Mouse (Mus musculus): ENCODE data around the gene 4930505A04Rik.
A peak's percentile ranks its signal among the peaks of the same experiment; 100 is the strongest.
"Not testable (repeated sequence)": the region's sequence is repeated elsewhere in the genome, so short reads cannot be mapped to it uniquely, and the experiment has no call there.

The 4930505A04Rik gene

GRCm38 (mm10) chr11:30471751-30472593, at the start of gene 4930505A04Rik:
Gene 4930505A04Rik (minus strand): TSS chr11:30471827.
- DNase-seq (ENCODE audit: low spot score) = peak; percentile 99

- DNase-seq (ENCODE audit: low spot score) = no peak
Measured at GRCm38 (mm10) chr11:30517133-30517532, 45.5 kb upstream of the 4930505A04Rik start.

DNA sequence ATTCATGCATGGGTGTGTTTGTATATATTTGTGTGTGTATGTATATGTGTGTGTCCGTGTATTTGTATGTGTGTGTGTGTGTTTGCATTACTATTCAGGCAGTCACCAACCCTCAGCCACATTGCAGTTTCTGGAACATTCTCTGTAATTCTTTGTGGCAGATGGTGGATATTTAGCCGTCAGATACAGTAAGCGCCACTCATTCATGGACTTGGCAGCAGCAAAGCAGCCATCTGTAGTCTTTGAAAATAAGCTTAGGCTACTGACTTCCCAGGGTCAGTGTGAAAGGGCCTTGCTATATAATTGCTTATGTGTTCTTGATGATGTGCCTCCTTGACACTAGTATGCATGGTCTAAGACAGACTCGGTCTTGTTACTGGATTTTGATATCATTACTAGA, 36.6 kb upstream of the 4930505A04Rik start:
- no peak for DNase-seq (ENCODE audit: low spot score)

GRCm38 (mm10) chr11:30498738-30499355, 27.2 kb upstream of the 4930505A04Rik start:
- DNase-seq (ENCODE audit: low spot score) = no peak

DNA sequence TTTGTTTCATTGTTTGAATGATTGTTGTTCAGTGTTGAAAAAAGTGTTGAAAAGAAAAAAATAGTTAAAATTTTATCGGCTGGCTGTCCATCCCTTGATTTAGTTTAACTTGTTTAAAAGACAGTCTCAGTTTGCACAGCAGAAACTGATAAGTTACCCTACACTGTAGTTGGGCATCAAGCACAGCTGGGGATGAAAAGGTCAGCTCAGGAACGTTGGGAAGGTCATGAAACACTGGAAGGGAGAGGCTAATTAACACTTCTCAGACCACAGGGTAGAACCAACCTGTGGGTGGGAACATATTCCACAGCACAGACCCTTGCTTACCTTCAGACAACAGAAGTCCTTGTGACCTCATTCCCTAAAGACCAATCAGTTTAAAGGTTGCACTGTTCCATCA, 25.5 kb upstream of the 4930505A04Rik start:
- no peak for DNase-seq (ENCODE audit: low spot score)

DNA sequence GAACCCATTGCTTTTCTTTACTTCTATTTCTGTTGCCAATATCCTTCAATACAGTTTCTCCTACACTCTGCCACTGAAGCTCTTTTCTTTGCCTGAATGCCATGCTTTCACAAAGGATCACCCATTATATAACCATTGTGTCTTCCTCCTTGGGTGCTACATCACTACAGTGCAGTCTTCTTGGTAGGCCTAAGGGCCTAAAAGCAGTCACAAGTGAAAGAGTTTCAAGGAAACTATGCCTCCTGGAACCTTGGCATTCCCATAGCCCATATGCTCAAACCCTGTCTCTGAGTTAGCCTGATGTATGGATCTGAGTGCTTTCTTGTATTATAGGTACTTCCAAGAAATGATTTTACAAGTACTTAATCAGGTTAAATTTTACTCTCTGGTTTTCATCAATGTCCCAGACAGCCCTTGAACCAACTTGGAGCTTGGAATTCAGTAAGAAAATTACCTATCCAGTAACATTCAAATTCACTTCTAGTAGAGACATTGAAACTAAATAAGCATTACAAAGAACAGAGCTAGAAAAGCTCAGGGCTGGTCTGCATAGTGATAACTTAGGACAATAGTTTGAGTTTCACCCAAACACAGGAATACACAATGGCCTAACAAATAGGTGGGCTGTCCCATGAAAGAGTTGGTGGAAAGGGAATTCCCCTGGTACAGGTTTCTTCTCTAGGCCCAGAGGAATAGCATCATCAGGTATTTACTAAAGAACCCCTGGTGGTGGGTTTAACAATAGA, 20.1 kb upstream of the 4930505A04Rik start:
- DNase-seq (ENCODE audit: low spot score) = no peak

GRCm38 (mm10) chr11:30488183-30488582, 16.6 kb upstream of the 4930505A04Rik start:
- DNase-seq (ENCODE audit: low spot score) = no peak

GRCm38 (mm10) chr11:30483286-30483685, 11.7 kb upstream of the 4930505A04Rik start:
- no peak for DNase-seq (ENCODE audit: low spot score)

DNA sequence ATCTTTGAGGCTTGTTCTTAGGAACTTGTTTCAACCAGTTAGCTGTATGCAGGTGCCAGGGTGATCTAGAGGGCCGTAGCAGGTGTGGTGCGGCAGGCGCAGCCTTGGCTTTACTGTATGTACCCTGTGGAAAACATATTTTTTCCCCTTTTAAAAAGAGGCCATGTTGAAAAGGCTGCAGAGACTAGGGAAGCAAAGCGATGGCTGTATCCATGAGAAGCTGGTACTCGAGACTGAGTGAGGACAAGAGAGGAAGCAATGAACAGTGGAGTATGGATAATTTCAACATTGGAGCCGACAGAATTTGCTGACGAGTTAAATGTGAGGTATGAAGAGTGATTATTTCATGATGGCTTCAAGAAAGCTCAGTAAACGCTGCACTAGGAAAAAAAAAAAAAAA, 440 bp downstream of the 4930505A04Rik start:
- DNase-seq (ENCODE audit: low spot score) = peak; percentile 4

DNA sequence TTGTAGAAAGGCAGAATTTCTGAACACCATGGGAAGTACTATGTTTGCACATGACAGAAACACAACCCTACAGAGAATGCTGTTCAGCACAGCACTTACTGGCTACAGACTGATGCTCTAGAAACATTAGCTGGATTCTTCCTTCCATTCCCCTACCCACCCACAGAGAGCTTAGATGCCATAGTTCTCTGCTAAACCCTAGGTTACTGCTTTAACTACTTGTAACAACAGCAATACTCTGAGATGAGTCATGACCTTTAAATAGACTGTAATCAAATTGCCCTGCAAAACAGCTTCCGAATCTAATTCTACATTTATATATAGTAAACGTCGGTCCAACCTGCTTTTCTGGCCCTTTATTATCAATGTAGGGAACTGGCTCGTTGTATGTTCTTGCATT, 17.3 kb downstream of the 4930505A04Rik start:
- DNase-seq (ENCODE audit: low spot score) = no peak

DNA sequence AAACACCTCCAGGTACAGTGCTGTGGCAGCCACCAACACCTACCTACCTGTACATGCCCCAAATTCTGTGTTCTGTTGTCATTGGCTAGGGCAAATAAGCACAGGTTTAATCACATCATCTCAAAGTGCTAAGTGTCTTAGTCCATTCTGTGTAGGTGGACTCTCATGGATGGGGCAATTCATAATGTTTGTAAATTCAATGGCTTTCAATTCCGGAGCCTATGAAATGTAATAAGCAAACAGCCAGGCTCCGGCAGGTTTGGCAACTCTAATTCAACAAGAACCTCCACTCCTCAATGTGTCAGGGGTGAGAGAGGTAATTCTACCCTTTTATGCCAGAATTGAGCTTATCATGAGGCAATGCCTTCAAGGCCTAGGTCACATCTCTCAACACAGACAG, 23.5 kb downstream of the 4930505A04Rik start:
- DNase-seq (ENCODE audit: low spot score) = no peak

DNA sequence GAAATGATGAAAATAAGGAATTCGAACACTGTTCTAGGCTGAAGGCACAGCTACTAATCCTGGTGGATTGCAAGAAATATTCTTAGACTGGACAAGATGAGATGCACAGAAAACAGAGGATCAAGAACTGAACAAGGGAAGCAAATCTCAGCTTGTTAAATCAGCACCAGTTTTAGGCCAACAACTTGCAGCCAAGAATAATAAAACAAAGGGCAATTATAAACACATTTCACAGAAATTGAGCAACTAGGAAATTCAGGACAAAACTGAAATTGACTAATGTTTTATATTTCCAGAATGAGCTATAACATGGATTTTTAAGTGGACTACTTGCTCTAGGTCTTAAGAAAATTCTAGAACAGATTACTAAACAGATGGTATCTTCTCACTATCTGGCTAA, 24.1 kb downstream of the 4930505A04Rik start:
- DNase-seq (ENCODE audit: low spot score) = no peak

DNA sequence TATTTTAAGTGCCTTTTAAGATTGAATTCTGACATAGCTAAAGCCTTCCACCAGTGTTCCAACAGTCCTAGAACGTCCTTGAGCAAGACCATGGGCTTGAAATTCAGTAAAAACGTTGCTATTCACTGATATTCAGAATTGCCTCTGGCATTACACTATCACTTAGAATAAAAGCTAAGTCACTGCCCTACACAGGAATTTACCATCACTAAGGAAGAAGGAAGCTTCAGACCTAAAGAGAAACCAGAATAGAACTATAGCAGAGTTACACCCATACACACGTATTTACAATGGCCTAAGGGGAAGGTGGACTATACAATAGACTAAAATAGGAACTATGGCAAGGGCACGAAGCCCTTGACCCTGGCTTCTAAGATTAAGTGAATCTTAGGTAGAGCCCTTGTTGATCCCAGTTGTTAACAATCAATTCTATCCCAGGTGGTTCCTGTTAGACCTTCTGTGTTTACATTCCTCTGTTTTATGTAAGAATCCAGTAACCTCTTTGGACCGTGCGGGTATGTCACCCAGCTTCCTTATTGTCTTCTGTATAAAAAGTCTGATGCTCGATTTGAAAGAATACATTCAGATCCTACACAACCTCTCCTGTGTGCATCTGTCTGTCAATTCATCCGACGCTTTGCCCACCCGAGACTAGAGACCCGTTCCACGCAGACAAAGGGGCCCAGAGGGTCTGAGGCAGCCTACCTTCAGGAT, 27.3 kb downstream of the 4930505A04Rik start:
- DNase-seq (ENCODE audit: low spot score) = not testable (repeated sequence)

GRCm38 (mm10) chr11:30443746-30444145, 27.9 kb downstream of the 4930505A04Rik start:
- DNase-seq (ENCODE audit: low spot score) = no peak

DNA sequence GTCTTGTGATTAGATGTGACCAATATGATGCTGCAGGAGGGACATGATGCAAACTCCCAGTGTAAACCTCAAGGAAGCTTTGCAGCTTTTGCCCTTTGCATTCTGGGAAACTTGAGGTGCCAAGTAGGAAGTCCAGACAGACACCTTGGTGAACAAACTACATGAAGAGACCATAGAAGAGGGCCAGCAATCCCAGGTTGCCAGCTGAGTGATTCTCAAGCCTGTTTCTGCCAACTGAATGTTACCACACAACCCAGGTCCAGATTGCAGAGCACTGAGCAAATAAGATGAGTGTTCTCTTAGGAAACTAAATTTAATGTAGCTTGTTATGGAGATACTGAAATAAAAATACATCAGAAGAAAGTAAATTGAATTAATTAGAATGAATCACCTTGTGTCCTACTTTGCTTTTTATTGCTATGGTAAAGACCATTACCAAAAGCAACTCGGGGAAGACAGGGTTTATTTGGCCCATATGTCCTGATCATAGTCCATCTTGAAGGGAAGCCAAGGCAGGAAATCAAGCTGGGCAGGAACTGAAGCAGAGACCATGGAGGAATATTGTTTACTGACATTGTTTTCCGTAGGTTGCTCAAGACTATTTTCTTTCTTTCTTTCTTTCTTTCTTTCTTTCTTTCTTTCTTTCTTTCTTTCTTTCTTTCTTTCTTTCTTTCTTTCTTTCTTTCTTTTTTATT, 38.2 kb downstream of the 4930505A04Rik start:
- DNase-seq (ENCODE audit: low spot score) = no peak

DNA sequence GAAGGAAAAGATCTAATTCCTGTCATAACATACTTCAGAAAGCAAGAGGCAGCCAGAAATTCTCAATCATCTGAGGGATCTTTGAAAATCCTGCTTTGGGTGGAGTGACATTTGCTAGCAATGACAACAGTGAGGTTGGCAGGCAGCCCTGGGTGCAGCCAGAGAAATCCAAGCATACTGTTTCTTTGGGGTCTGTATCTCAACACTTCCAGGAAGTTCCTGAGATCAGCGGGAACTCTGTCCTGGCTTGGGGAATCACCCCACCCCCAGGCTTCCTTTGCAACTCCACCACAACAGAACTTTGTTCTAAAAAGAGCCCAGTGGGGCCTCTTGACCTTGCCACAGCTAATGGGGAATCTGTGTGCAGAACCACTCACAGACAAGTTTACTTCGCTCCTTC, 66.0 kb downstream of the 4930505A04Rik start:
- peak; percentile 20 for DNase-seq (ENCODE audit: low spot score)

GRCm38 (mm10) chr11:30404619-30405200, 66.9 kb downstream of the 4930505A04Rik start:
- DNase-seq (ENCODE audit: low spot score) = peak; percentile 47

DNA sequence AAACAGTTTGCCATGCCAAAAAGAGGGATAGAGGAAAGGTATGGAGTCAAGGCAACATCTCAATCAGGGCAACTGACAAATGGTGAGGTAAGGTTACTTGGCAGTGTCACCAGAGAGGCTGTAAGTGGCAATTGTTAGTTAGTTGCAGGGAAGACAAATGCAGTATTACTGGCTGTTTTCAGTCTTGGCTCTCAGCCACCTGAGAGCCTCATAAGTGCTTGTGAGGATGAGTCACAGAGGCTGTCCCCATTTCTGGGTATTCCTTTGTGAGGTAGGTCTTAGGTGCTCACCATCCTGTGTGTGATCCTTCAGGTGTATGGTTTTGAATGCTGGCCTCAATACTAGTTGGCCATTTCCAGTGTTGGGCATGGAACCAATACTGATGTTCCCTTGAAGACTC, 77.3 kb downstream of the 4930505A04Rik start:
- no peak for DNase-seq (ENCODE audit: low spot score)

GRCm38 (mm10) chr11:30383076-30383475, 88.6 kb downstream of the 4930505A04Rik start:
- DNase-seq (ENCODE audit: low spot score) = no peak

All from embryo, embryonic 10.5 days (tissue).